Mouse (Mus musculus) embryonic fibroblast, embryonic 13.5 days (primary cell): ENCODE measurements around the gene Dyx1c1.

Experiments
- CTCF ChIP-seq: IDR thresholded peaks from 2 replicates; pipeline ENCODE4 v1.5.1; 2011; ENCODE audit warnings: mild to moderate bottlenecking, control low read depth, low read length, moderate library complexity, borderline replicate concordance; ENCODE audit not compliant: insufficient read depth
- POLR2A ChIP-seq: IDR thresholded peaks from 2 replicates; pipeline ENCODE4 v1.6.1; 2011; ENCODE audit warnings: low read depth, mild to moderate bottlenecking, control low read depth, low read length, moderate library complexity

GRCm38 (mm10) chr9:72972435-72972834, 13.8 kb downstream of the Dyx1c1 start:
- TF ChIP-seq CTCF (no peak), POLR2A (no peak)
